Mouse (Mus musculus) left cerebral cortex, postnatal 4 days (tissue): ENCODE results near the gene Kcnma1. TPM values are rescaled to one million over a fixed set of nuclear protein-coding genes. Genes with fewer than 3 reads are reported as not detected.

ENCODE experiments used
- total RNA-seq, 2 experiments: library from RNA; stranded (reverse); gene quantifications; 2 replicates each; pipeline ENCODE4 v1.2.3; 2021

Gene Kcnma1
- total RNA-seq, 2 experiments from 2014 or later, result 115 to 124 TPM

Other genes with a start within 250 kb of the Kcnma1 start
- gene Dlg5, start 231.4 kb upstream of the Kcnma1 start, total RNA-seq, result 10 to 100 TPM; 81.9 to 94.0 TPM